ENCODE assay signal across 8 mouse cellular contexts in genomic region chr9:50738914-50739870, GRCm38 (mm10). TPM values are rescaled to one million over a fixed set of nuclear protein-coding genes. Genes with fewer than 3 reads are reported as not detected.
DNase-seq lines count a peak whose midpoint lies in the region; ATAC-seq lines count a peak whose summit lies in the region.

TSS of gene Dixdc1 (minus strand) at chr9:50739517.

- peak; percentile 97 for ATAC-seq in hindbrain, embryonic 12.5 days (ENCODE audit: low FRiP score)

- DNase-seq in Muller cell, postnatal 12 days (ENCODE audit: inconsistent ontology term): peak; percentile 93
- peak; percentile 94 for DNase-seq in cerebellum, postnatal 10 days
- peak; percentile 87 to 92 for DNase-seq in frontal cortex, postnatal 10 days (ENCODE audit: low spot score in 2 of 2)
- DNase-seq in layer of hippocampus, postnatal 14 days (ENCODE audit: low spot score in 2 of 2): peak; percentile 91
- DNase-seq in lung, postnatal 10 days: peak; percentile 96
- peak; percentile 83 for DNase-seq in retina, adult 2 months (ENCODE audit: low read depth, low spot score)
- DNase-seq in thymus, postnatal 25 days: peak; percentile 82

- no peaks in the 10 kb centered on the region for H3K27me3 ChIP-seq in hindbrain, embryonic 12.5 days

- peak within 1 kb of the TSS; percentile 26 for H3K4me3 ChIP-seq in hindbrain, embryonic 12.5 days

- 12% methylated on average over 36 of the region's 36 CpGs for WGBS in hindbrain, embryonic 12.5 days

- H3K9ac ChIP-seq in hindbrain, embryonic 12.5 days: peak within 1 kb of the TSS; percentile 39; the same call in 1 of the 2 replicates

- H3K4me2 ChIP-seq in hindbrain, embryonic 12.5 days (replicated peaks): peak within 1 kb of the TSS; percentile 54

- no peaks in the 10 kb centered on the region for H3K9me3 ChIP-seq in hindbrain, embryonic 12.5 days (replicated peaks)

- no peak within 1 kb of the TSS for H3K27ac ChIP-seq in hindbrain, embryonic 12.5 days

- H3K36me3 ChIP-seq in hindbrain, embryonic 12.5 days: no peaks in the 10 kb centered on the region

- peaks cover 9% of the 10 kb centered on the region for H3K4me1 ChIP-seq in hindbrain, embryonic 12.5 days

RNA-seq across cellular contexts. Expression of gene Dixdc1, which starts in this region (rescaled TPM):
- polyA plus RNA-seq in hindbrain, embryonic 12.5 days (2016; fragmentation: Nextera tagmentation; extraction: Ambion mirVana): 33.7 and 35.2 TPM in 2 replicates
- 10 to 100 TPM; 75.2 to 79.8 TPM for total RNA-seq in layer of hippocampus, postnatal 14 days (2021)
